Mouse (Mus musculus) forebrain, embryonic 12.5 days (tissue): ENCODE data around the gene Gm19345. TPM values are rescaled to one million over a fixed set of nuclear protein-coding genes. Genes with fewer than 3 reads are reported as not detected.

Experiments
- ATAC-seq: fragments of 200-750 bp; cut with Nextera tagmentation; 2 replicates; pipeline ENCODE4 v1.8.0; 2017; ENCODE audit warnings: moderate TSS enrichment; ENCODE audit not compliant: low FRiP score
- H3K27ac ChIP-seq: fragments of 300-500 bp; sonication (generic); 2 replicates; pipeline ENCODE4 v1.5.1; 2016; ENCODE audit warnings: mild to moderate bottlenecking
- H3K27me3 ChIP-seq: fragments of 300-500 bp; sonication (generic); 2 replicates; pipeline ENCODE4 v1.6.1; 2016; ENCODE audit warnings: mild to moderate bottlenecking
- H3K36me3 ChIP-seq: fragments of 300-500 bp; sonication (generic); replicated peaks from 2 replicates; pipeline ENCODE4 v1.6.1; 2016; ENCODE audit warnings: mild to moderate bottlenecking
- H3K4me1 ChIP-seq: fragments of 300-500 bp; sonication (generic); 2 replicates; pipeline ENCODE4 v1.6.1; 2016
- H3K4me2 ChIP-seq: fragments of 300-500 bp; sonication (generic); 2 replicates; pipeline ENCODE4 v1.6.1; 2016; ENCODE audit warnings: mild to moderate bottlenecking, moderate library complexity
- H3K4me3 ChIP-seq: fragments of 300-500 bp; sonication (generic); replicated peaks from 2 replicates; pipeline ENCODE4 v1.5.1; 2016; ENCODE audit warnings: mild to moderate bottlenecking
- H3K9ac ChIP-seq: fragments of 300-500 bp; sonication (generic); 2 replicates; pipeline ENCODE4 v1.6.1; 2016; ENCODE audit warnings: mild to moderate bottlenecking
- H3K9me3 ChIP-seq: fragments of 300-500 bp; sonication (generic); 2 replicates; pipeline ENCODE4 v1.6.1; 2016
- WGBS: fragments of 180-500 bp; shearing (Covaris S2); methylation state at CpG from one replicate; pipeline ENCODE4 v1.1.7; 2016; 5-methylcytosine and 5-hydroxymethylcytosine counted together
- polyA plus RNA-seq: library from polyadenylated mRNA; unstranded; fragments of >200 nt; fragmentation: Nextera tagmentation; extraction: Ambion mirVana; gene quantifications from 2 replicates; pipeline ENCODE4 v1.2.1, GENCODE M21; 2016

Gene Gm19345
- polyA plus RNA-seq, 1 experiment from 2014 or later, result 0.65 TPM

DNA sequence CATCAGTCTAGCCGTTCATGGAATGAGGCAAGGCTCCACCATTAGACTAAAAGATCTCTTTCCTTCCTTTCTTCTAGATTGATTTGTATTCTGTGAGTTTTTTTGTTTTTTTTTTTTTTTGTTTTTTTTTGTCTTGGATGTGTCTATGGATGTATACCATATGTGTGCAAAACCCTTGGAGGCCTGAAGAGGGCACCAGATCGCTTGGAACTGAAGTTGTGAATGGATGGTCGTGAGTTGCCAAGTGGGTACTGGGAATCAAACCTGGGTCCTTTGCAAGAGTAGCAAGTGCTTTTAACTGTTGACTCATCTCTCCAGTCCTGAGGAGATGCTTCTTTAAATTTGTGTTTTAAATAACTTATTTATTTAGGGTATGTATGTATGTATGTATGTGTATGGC lies 17.7 kb upstream of the Gm19345 start:
- H3K27me3 ChIP-seq, result peaks cover 10% of the 10 kb centered on the region; the same call in 1 of the 2 replicates
- 63% methylated on average over 3 of the region's 3 CpGs for WGBS

DNA sequence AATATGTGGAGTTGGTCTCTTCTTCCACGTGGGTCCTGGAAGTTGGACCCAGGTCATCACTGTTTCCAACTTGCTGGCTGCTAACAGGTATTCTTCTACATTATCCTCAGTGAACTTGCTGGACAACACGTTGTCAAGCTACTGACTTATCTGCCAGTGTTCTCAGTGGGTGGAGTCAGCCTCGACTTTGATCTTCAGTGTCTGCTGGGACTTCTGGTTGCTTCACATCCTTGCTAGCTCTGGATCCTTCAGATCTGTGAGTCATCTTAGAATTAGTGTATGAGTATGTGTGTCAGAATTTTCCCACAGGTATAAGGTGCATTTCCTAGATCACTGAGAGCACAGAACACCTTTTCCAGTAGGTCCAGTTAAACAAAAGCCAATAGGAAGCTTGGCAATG lies 15.0 kb upstream of the Gm19345 start:
- no peak overlapping the region for H3K4me3 ChIP-seq
- H3K27ac ChIP-seq, result no peak overlapping the region
- H3K4me2 ChIP-seq, result no peak overlapping the region
- H3K27me3 ChIP-seq, result peaks cover 3% of the 10 kb centered on the region; the same call in 1 of the 2 replicates
- 0 out of 2 replicates have a peak, but pooled peaks cover 3% of the 10 kb centered on the region for H3K9me3 ChIP-seq
- no peak overlapping the region for H3K9ac ChIP-seq
- ATAC-seq, result no peak
- H3K4me1 ChIP-seq, result no peaks in the 10 kb centered on the region
- 74% methylated on average over 3 of the region's 3 CpGs for WGBS
- no peaks in the 10 kb centered on the region for H3K36me3 ChIP-seq

More for the DNA sequence above, 17.7 kb upstream of the Gm19345 start:
- Histone ChIP-seq H3K27ac (no peak overlapping the region), H3K4me2 (no peak overlapping the region), H3K9ac (no peak overlapping the region), H3K36me3 (no peaks in the 10 kb centered on the region), H3K9me3 (0 out of 2 replicates have a peak, but pooled peaks cover 3% of the 10 kb centered on the region), H3K4me3 (no peak overlapping the region), H3K4me1 (peaks cover 6% of the 10 kb centered on the region; the same call in 1 of the 2 replicates)
- no peak for ATAC-seq

DNA sequence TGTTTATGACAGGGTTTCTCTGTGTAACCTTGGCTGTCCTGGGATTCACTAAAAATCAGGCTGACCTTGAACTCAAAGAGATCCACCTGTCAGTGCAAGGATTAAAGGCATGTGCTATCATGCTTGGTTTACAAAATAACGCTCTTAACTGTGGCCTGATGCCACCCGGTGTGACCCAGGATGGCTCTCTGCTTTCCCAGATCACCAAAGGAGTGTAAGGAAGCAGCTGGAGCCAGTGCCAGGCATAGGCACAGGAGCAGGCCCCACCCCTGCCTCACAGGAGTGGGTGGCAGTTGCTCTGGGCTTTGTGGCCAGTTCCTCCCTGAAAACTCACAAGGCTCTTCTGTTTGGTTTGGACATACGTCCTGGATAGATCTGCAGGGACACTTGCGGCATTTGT lies 11.4 kb upstream of the Gm19345 start:
- 83% methylated on average over 4 of the region's 4 CpGs for WGBS

DNA sequence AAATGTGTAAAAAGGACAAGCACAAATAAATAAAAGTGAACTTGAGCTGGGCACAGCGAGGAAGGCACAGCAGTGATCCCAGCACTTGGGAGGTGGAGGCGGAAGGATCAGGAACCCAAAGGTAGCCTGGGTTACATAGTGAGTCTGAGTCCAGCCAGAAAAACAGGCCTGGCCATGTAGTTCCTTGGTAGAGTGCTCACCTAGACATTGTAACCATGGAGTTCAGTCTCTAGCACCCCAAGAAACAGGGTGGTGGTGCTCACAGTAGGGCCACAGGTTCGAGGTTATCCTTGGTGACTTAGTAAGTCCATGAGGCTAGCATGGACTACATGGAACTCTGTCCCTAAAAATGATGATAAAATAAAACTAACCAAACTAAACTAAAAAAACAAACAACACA lies 10.9 kb upstream of the Gm19345 start:
- 84% methylated on average over 3 of the region's 3 CpGs for WGBS
- no peak overlapping the region for H3K27ac ChIP-seq
- H3K9me3 ChIP-seq, result 0 out of 2 replicates have a peak, but pooled peaks cover 3% of the 10 kb centered on the region
- H3K4me3 ChIP-seq, result no peak overlapping the region
- H3K27me3 ChIP-seq, result peaks cover 31% of the 10 kb centered on the region
- no peaks in the 10 kb centered on the region for H3K36me3 ChIP-seq
- H3K9ac ChIP-seq, result no peak overlapping the region
- H3K4me1 ChIP-seq, result no peaks in the 10 kb centered on the region
- no peak for ATAC-seq
- H3K4me2 ChIP-seq, result no peak overlapping the region

More for the DNA sequence above, 11.4 kb upstream of the Gm19345 start:
- H3K9me3 ChIP-seq, result 0 out of 2 replicates have a peak, but pooled peaks cover 3% of the 10 kb centered on the region
- no peak for ATAC-seq
- H3K27ac ChIP-seq, result no peak overlapping the region
- no peaks in the 10 kb centered on the region for H3K4me1 ChIP-seq
- no peak overlapping the region for H3K4me3 ChIP-seq
- peaks cover 25% of the 10 kb centered on the region for H3K27me3 ChIP-seq
- H3K9ac ChIP-seq, result no peak overlapping the region
- no peaks in the 10 kb centered on the region for H3K36me3 ChIP-seq
- H3K4me2 ChIP-seq, result no peak overlapping the region

DNA sequence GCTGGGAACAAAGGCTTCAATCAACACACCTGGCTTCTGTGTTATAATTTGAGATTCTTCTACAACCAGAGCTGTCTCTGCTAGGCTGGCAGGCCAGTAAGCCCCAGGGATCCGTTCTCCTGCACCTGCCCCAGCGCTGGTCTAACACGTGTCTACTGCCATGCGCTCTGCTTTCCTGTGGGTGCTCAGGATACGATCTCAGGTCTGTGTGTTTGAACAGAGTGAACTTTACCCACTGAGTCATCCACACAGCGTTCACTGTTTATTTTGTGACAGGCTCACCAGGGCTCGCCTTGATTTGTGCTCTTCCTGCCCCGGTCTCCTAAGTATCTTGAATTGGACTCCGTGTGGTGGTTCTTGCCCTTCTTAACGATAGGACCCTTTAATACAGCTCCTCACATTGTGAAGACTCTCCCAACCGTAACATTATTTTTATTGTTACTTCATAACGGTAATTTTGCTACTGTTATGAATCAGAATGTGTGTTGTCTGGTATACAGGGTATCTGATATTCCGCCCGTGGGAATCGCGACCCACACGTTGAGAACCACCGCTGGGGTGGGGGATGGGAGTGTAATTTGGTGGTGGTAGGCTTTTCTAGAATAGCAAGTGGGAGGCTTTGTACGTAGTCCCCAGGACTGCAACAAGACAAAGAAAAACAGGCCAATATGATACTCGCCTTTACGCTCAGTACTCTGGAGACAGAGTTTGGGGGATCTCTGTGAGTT lies 10.0 kb upstream of the Gm19345 start:
- Histone ChIP-seq H3K27me3 (peaks cover 38% of the 10 kb centered on the region), H3K36me3 (no peaks in the 10 kb centered on the region), H3K9me3 (0 out of 2 replicates have a peak, but pooled peaks cover 2% of the 10 kb centered on the region), H3K4me3 (no peak overlapping the region), H3K27ac (no peak overlapping the region), H3K4me1 (no peaks in the 10 kb centered on the region), H3K4me2 (no peak overlapping the region), H3K9ac (no peak overlapping the region)
- no peak for ATAC-seq
- 83% methylated on average over 21 of the region's 21 CpGs for WGBS

DNA sequence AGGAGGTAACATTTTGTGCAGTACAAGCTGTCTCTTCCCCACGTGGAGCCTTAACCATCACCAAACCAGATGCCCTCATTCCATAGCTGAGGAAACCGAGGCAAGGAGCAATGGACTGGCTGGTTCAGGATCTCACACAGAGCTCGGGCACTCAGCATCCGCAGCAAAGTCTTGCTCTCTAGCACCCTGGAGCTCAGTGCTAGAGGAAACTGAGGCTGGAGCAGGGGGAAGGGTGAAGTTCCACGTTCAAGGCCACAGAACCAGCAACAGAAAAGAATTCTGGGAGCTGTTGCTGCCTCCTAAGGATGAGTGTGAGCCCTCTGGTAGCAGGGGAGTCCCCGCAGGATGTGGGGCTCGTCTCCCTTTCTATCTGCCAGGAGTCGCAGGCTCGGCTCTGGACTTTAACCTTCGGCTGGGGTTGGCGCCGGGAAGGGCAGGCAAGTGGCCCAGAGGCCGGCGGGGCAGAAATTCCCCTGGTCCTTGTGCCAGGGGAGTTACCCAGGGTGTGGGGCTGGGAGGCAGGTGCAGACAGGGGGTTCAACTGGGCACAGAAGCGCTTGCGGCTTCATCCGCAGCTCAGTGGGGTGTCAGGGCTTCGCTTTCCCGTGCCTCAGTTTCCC lies 8.8 kb upstream of the Gm19345 start:
- Histone ChIP-seq H3K4me1 (no peaks in the 10 kb centered on the region), H3K9ac (no peak overlapping the region), H3K27me3 (peaks cover 49% of the 10 kb centered on the region), H3K36me3 (no peaks in the 10 kb centered on the region), H3K4me2 (no peak overlapping the region), H3K4me3 (no peak overlapping the region), H3K9me3 (no peaks in the 10 kb centered on the region), H3K27ac (no peak overlapping the region)
- 29% methylated on average over 19 of the region's 19 CpGs for WGBS
- ATAC-seq, result no peak

DNA sequence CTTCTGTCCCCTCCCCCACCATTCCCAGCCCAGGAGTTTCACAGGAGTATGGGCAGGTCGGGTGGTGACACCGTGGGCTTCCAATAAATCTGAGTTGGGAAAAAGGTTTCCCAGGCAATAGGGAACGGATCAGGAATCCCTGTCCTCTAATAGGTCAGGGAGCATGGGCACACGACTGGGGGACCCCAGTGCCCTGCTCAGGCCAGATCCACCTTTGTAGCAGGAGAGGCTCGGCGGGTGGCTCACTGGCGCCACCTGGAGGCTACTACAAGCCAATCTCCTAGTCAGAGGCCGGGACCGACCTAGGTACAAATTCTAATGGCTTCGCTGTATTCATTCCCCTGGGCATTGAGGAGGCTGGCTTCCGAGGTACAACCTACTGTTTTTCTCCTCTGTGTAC lies 8.2 kb upstream of the Gm19345 start:
- Histone ChIP-seq H3K4me1 (no peaks in the 10 kb centered on the region), H3K9me3 (no peaks in the 10 kb centered on the region), H3K27ac (no peak overlapping the region), H3K27me3 (peaks cover 54% of the 10 kb centered on the region), H3K9ac (no peak overlapping the region), H3K36me3 (no peaks in the 10 kb centered on the region), H3K4me2 (no peak overlapping the region), H3K4me3 (no peak overlapping the region)
- ATAC-seq, result 0 out of 2 replicates have a peak, but pooled peaks have one; percentile 44
- WGBS, result 6% methylated on average over 11 of the region's 11 CpGs

DNA sequence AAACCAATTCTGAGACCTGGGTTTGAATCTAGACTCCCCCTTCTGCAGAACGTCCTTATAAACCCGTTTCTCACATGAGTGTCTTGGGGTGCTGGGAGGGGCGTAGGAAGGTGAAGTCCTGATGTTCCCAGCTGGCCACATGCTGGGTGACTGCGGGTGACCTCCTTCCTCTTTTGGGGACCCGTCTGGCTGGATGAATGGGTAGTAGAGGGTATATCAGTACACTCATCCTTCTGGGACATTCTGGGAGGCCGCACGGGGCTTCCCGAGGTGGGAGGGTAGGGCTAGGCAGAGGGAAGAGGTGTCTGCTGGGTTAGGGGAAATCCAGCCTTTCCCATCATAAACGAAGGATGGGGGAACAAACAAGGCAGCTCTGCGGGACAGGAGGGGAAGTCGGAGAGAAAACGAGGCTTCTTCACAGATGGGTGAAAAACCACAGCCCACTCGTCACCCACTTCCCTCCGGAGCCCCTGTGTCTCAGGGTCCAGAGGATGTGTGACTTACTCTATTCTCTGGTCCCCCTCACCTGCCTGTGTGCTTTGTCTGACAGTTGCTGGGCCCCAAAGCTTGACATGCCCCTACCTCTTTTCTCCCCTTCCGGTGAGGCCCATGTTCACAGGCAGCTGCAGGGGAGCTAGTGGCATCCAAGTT lies 7.2 kb upstream of the Gm19345 start:
- no peak overlapping the region for H3K9ac ChIP-seq
- H3K4me1 ChIP-seq, result no peaks in the 10 kb centered on the region
- no peaks in the 10 kb centered on the region for H3K9me3 ChIP-seq
- 66% methylated on average over 15 of the region's 15 CpGs for WGBS
- H3K27me3 ChIP-seq, result peaks cover 57% of the 10 kb centered on the region
- no peaks in the 10 kb centered on the region for H3K36me3 ChIP-seq
- H3K27ac ChIP-seq, result no peak overlapping the region
- no peak overlapping the region for H3K4me2 ChIP-seq
- no peak overlapping the region for H3K4me3 ChIP-seq
- ATAC-seq, result no peak

DNA sequence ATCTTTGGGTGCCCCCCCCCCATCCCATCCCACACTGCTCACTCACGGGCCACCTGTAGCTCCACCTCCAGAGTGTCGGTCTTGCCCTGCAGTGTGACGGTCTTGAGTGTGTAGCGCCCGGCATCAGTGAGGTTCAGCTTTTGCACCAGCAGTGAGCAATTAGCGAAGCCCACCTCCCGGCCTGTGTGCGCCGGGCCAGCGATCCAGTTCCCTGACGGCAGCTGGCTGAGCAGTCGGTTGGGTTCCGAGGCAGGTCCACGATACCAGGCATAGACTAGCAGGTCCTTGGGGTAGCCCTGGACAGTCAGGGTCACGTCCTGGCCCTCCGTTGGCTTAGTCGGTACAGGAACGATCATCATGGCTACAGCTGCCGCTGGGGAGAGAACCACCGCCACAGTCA lies 1.7 kb downstream of the Gm19345 start:
- ATAC-seq, result no peak
- no peaks in the 10 kb centered on the region for H3K36me3 ChIP-seq
- H3K4me2 ChIP-seq, result no peak overlapping the region

DNA sequence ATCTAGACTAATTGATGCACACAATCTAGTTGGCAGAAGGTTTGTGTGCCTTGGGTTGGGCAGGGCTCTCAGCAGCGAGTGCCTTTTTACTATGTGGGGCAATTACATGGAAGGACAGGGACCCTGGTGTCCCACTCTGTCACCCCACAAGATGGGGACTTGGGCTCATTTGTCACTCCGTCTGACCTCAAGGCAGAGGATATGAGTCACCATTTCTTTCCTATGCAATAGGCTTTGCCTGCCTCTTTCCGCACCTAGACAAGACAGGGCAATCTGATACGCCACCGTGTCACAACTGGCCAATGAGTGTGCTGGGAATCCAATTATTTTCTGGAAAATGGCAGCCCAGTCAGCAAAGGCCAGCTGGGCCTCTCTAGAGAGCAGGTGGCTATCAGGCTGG lies 3.9 kb downstream of the Gm19345 start:
- Histone ChIP-seq H3K9me3 (no peaks in the 10 kb centered on the region), H3K36me3 (no peaks in the 10 kb centered on the region), H3K4me1 (peaks cover 7% of the 10 kb centered on the region; the same call in 1 of the 2 replicates), H3K9ac (no peak overlapping the region), H3K27ac (no peak overlapping the region), H3K4me2 (no peak overlapping the region), H3K4me3 (no peak overlapping the region), H3K27me3 (peaks cover 30% of the 10 kb centered on the region)
- WGBS, result 83% methylated on average over 5 of the region's 5 CpGs
- no peak for ATAC-seq

More for the DNA sequence above, 1.7 kb downstream of the Gm19345 start:
- Histone ChIP-seq H3K9ac (no peak overlapping the region), H3K4me1 (peaks cover 7% of the 10 kb centered on the region; the same call in 1 of the 2 replicates), H3K9me3 (no peaks in the 10 kb centered on the region), H3K4me3 (no peak overlapping the region), H3K27me3 (peaks cover 37% of the 10 kb centered on the region), H3K27ac (no peak overlapping the region)
- 93% methylated on average over 20 of the region's 20 CpGs for WGBS

DNA sequence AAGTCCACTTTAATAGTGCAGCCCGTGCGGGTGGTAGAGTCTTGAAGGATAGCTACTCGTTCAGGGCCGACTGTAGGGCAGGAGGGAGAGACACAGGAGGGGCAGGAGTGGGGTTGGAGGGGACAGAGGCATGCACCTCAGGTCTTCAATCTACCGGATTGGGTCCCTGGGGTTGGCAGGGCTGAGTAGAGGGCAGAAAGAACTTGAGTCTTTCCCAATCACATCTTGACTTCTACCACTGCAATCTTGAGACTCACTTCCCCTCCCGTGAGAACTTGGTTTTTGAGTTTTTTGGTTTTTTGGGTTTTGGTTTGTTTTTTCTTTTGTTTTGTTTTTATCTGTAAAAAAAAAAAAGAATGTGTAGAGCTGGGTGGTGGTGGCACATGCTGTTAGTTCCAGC lies 4.5 kb downstream of the Gm19345 start:
- 82% methylated on average over 6 of the region's 6 CpGs for WGBS
- no peak for ATAC-seq
- H3K4me3 ChIP-seq, result no peak overlapping the region
- no peaks in the 10 kb centered on the region for H3K9me3 ChIP-seq
- peaks cover 7% of the 10 kb centered on the region; the same call in 1 of the 2 replicates for H3K4me1 ChIP-seq
- no peaks in the 10 kb centered on the region for H3K36me3 ChIP-seq
- no peak overlapping the region for H3K9ac ChIP-seq
- H3K27ac ChIP-seq, result no peak overlapping the region
- peaks cover 26% of the 10 kb centered on the region for H3K27me3 ChIP-seq
- no peak overlapping the region for H3K4me2 ChIP-seq

DNA sequence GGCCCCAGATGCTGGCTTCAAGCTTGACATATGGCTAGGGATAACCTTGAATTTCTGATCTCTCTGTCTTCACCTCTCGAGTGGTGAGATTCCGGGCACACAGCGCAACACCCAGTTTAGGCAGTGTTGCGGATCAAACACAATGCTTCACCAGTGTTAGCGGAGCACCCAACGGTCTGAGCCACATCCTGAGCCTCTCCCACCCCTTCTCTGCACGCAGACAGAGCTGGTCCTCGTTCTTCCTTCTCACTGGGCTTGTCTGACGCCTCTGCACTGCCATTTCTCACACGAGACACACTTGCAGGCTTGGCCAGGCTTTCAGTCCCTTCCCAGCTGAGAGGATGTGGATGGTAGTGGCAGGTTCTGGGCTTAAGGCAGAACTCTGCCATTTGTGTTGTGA lies 7.9 kb downstream of the Gm19345 start:
- Histone ChIP-seq H3K27ac (no peak overlapping the region), H3K9me3 (no peaks in the 10 kb centered on the region), H3K9ac (no peak overlapping the region), H3K4me3 (no peak overlapping the region), H3K4me1 (no peaks in the 10 kb centered on the region), H3K4me2 (no peak overlapping the region), H3K27me3 (peaks cover 10% of the 10 kb centered on the region; the same call in 1 of the 2 replicates), H3K36me3 (no peaks in the 10 kb centered on the region)
- no peak for ATAC-seq
- 76% methylated on average over 10 of the region's 10 CpGs for WGBS
